Mouse (Mus musculus): ENCODE data around the gene Nrip1.

DNA sequence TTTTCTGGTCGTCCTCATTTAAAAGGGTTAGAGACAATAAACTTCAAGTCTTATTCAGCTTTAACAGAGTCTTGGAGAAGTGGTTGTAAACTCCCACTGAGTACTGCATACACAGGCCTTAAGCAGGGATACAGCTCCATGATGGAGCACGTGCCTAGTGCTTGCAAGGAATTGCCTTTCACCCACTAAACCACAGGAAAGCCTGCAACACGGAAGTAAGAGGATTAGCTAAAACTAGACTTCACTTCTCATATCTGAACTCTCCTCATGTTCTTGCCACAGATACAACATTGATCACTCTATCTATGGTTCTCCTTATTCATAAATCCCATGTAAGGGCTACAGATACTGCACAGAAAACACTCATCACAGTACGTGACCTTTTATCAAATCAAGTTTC, 132.4 kb downstream of the Nrip1 start:
- TF ChIP-seq POLR2A (IDR thresholded peaks at IDR 0.05; ENCODE audit: borderline replicate concordance, insufficient read depth, low read length) (no peak), CTCF (IDR thresholded peaks at IDR 0.05; ENCODE audit: borderline replicate concordance, insufficient read depth, low read depth, low read length) (no peak)
